Mouse (Mus musculus) kidney, adult 2 months (tissue): ENCODE measurements at regions not wholly inside any gene's neighbourhood (a gene's known extent, or its start where the extent isn't known, plus 50 kb on each side); places are given as distances from the start of the nearest gene placed in this dataset.

Source experiments
- DNase-seq: peaks from one replicate; pipeline ENCODE4 v3.0.0; 2021
- H3K27ac ChIP-seq: fragments of 200-500 bp; 2 replicates; pipeline ENCODE4 v1.5.1; 2012; ENCODE audit warnings: low read depth, low read length, control low read depth, inconsistent platforms; ENCODE audit not compliant: insufficient read depth
- H3K27me3 ChIP-seq: fragments of 200-500 bp; replicated peaks from 2 replicates; pipeline ENCODE4 v1.6.1; 2012; ENCODE audit warnings: mild to moderate bottlenecking, moderate library complexity, low read length, inconsistent platforms; ENCODE audit not compliant: control insufficient read depth, insufficient read depth
- H3K36me3 ChIP-seq: fragments of 200-500 bp; 2 replicates; pipeline ENCODE4 v1.6.1; 2012; ENCODE audit warnings: mild to moderate bottlenecking, moderate library complexity, low read length, inconsistent platforms; ENCODE audit not compliant: control insufficient read depth, insufficient read depth
- H3K4me1 ChIP-seq: fragments of 200-500 bp; 2 replicates; pipeline ENCODE4 v1.6.1; 2011; ENCODE audit warnings: low read length; ENCODE audit not compliant: control insufficient read depth, insufficient read depth
- H3K4me3 ChIP-seq: fragments of 200-500 bp; 2 replicates; pipeline ENCODE4 v1.5.1; 2011; ENCODE audit warnings: mild to moderate bottlenecking, low read depth, low read length, control low read depth; ENCODE audit not compliant: insufficient read depth
- CTCF ChIP-seq: fragments of 200-500 bp; conservative IDR thresholded peaks from 2 replicates; pipeline ENCODE4 v1.5.1; 2011; ENCODE audit warnings: low read depth, mild to moderate bottlenecking, control low read depth, low read length, moderate library complexity, mixed read lengths; ENCODE audit not compliant: insufficient read depth, insufficient read length
- POLR2A ChIP-seq: fragments of 200-500 bp; IDR thresholded peaks from one replicate; pipeline ENCODE4 v1.6.1; 2011; ENCODE audit warnings: low read depth, low read length, control low read depth
- WGBS: fragments of 180-500 bp; shearing (Covaris S2); methylation state at CpG from one replicate; pipeline ENCODE4 v1.1.7; 2018; 5-methylcytosine and 5-hydroxymethylcytosine counted together

DNA sequence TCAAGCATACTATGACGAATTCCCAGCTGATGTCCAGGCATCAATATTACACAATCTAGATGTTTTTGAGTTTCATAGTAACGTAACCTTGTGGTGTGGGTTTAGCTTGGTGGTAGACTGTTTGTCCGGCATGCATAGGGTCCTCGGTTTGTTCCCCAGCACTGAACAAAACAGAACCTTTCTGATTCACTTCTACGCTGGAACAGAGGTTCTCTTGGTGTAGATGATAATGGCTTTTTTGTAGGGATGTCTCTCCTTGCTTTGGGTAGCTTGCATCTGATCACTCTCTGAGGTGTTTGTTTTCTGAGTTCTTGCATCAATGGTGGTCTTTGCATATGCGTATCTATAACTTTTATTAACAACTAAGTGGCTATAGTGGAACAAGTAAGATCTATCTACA lies 99.2 kb upstream of the Lhx8 start:
- WGBS = 90% methylated on average over 6 of the region's 6 CpGs
- no peak for TF ChIP-seq POLR2A
- TF ChIP-seq CTCF = no peak
- H3K4me1 ChIP-seq = no peaks in the 10 kb centered on the region
- no peak overlapping the region for H3K4me3 ChIP-seq
- H3K27ac ChIP-seq = no peak overlapping the region
- no peaks in the 10 kb centered on the region for H3K27me3 ChIP-seq
- no peaks in the 10 kb centered on the region for H3K36me3 ChIP-seq
- DNase-seq = no peak

GRCm38 (mm10) chr3:154424589-154424988 lies 94.1 kb upstream of the Lhx8 start:
- TF ChIP-seq CTCF (no peak), POLR2A (no peak)
- Histone ChIP-seq H3K4me3 (no peak overlapping the region), H3K36me3 (no peaks in the 10 kb centered on the region), H3K27me3 (no peaks in the 10 kb centered on the region), H3K27ac (no peak overlapping the region), H3K4me1 (no peaks in the 10 kb centered on the region)
- 81% methylated on average over 5 of the region's 5 CpGs for WGBS
- DNase-seq = no peak

DNA sequence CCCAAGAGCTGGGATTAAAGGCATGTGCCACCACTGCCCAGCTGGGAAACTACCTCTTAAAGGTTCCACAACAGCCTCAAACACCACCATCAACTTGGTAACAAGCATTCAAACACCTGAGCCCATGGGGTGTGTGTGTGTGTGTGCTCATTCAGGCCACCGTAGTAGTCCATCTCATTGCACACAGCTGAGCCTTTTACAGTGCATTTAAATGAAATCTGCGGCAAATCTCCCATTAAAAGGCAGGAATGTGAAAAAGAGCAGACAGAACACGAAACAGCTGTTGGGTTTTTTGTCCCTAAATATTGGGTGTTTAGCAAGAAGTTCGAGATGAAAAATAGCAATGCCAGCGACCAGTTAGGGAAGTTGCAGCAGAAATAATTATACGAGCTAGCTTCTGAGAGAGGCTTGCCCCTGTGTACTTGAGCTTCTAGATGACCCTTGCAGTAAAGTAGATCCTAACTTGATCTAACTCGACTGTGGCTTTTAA lies 91.0 kb upstream of the Lhx8 start:
- WGBS = 68% methylated on average over 7 of the region's 7 CpGs
- no peak for DNase-seq
- Histone ChIP-seq H3K27ac (no peak overlapping the region), H3K36me3 (no peaks in the 10 kb centered on the region), H3K4me3 (no peak overlapping the region), H3K4me1 (no peaks in the 10 kb centered on the region), H3K27me3 (no peaks in the 10 kb centered on the region; the same call in 1 of the 2 replicates)
- TF ChIP-seq CTCF = no peak
- no peak for TF ChIP-seq POLR2A

- Histone ChIP-seq H3K36me3 (no peaks in the 10 kb centered on the region), H3K27ac (no peak overlapping the region), H3K4me1 (no peaks in the 10 kb centered on the region), H3K27me3 (no peaks in the 10 kb centered on the region; the same call in 1 of the 2 replicates), H3K4me3 (no peak overlapping the region)
- no peak for DNase-seq
- no peak for TF ChIP-seq POLR2A
- no peak for TF ChIP-seq CTCF
- WGBS = 61% methylated on average over 4 of the region's 4 CpGs
Observed at GRCm38 (mm10) chr3:154418177-154418832, 87.8 kb upstream of the Lhx8 start.

DNA sequence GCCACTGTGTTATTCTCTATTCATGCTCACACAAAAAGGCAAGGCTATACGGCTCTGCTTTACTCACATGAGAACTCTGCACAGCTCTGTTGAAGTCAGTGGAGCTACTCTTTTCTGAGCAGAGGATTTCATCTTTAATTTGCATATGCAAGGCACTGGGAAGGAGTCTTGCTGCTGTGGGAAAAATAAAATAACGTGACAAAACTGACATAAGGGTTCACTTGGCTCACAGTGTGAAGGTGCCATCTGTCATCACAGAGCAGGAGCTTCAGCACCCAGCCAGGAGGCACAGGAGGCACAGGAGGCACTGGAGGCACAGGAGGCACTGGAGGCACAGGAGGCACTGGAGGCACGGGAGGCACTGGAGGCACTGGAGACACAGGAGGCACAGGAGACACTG lies 83.9 kb upstream of the Lhx8 start:
- no peaks in the 10 kb centered on the region; the same call in 1 of the 2 replicates for H3K27me3 ChIP-seq
- TF ChIP-seq CTCF (no peak), POLR2A (no peak)
- 76% methylated on average over 3 of the region's 3 CpGs for WGBS
- H3K4me3 ChIP-seq = no peak overlapping the region
- no peaks in the 10 kb centered on the region for H3K36me3 ChIP-seq
- DNase-seq = no peak
- no peaks in the 10 kb centered on the region for H3K4me1 ChIP-seq
- H3K27ac ChIP-seq = no peak overlapping the region

GRCm38 (mm10) chr3:154410292-154410691 lies 79.8 kb upstream of the Lhx8 start:
- Histone ChIP-seq H3K27ac (no peak overlapping the region), H3K27me3 (no peaks in the 10 kb centered on the region), H3K4me3 (no peak overlapping the region), H3K4me1 (no peaks in the 10 kb centered on the region), H3K36me3 (no peaks in the 10 kb centered on the region)
- WGBS = 95% methylated on average over 2 of the region's 2 CpGs
- TF ChIP-seq CTCF (no peak), POLR2A (no peak)
- no peak for DNase-seq

DNA sequence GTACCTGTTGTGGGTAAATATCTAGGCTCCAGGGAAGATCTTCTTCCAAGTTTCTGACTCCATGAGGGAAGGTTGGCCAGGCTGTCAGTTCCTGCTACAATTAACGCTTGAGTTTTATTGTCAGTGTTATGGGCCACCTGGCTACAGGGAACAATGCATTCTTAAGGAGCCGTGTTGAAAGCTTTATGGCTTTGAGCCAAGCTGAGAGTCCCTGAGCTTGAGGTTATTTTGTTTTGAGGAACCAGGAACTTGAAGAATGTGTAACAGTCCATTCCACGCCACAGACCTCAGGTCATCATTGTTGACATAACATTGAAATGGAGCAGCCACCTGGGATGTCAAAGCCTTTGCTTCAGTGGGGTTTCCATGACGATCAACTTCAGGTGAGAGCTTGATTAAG lies 71.6 kb upstream of the Lhx8 start:
- Histone ChIP-seq H3K4me3 (no peak overlapping the region), H3K27me3 (no peaks in the 10 kb centered on the region), H3K27ac (no peak overlapping the region), H3K36me3 (no peaks in the 10 kb centered on the region), H3K4me1 (no peaks in the 10 kb centered on the region)
- no peak for TF ChIP-seq POLR2A
- no peak for TF ChIP-seq CTCF
- DNase-seq = peak; percentile 17
- 15% methylated on average over 4 of the region's 4 CpGs for WGBS
